Mouse (Mus musculus) stomach, postnatal 0 days (tissue): ENCODE measurements around the gene Doc2g. TPM values are rescaled to one million over a fixed set of nuclear protein-coding genes. Genes with fewer than 3 reads are reported as not detected.
A peak's percentile ranks its signal among the peaks of the same experiment; 100 is the strongest.

Experiments used
- ATAC-seq: fragments of 200-750 bp; cut with Nextera tagmentation; 2 replicates; pipeline ENCODE4 v1.8.0; 2017; ENCODE audit not compliant: low FRiP score, low TSS enrichment
- DNase-seq: peaks from one replicate; pipeline ENCODE4 v3.0.0-alpha.2; 2016; ENCODE audit warnings: low spot score
- H3K27ac ChIP-seq: fragments of 300-500 bp; sonication (generic); replicated peaks from 2 replicates; pipeline ENCODE4 v1.5.1; 2014; ENCODE audit warnings: mild to moderate bottlenecking, control low read depth
- H3K27me3 ChIP-seq: fragments of 300-500 bp; sonication (generic); 2 replicates; pipeline ENCODE4 v1.6.1; 2014; ENCODE audit warnings: low read length; ENCODE audit not compliant: control insufficient read depth, insufficient read depth
- H3K36me3 ChIP-seq: fragments of 300-500 bp; sonication (generic); 2 replicates; pipeline ENCODE4 v1.6.1; 2014; ENCODE audit warnings: low read length, mixed read lengths; ENCODE audit not compliant: control insufficient read depth, insufficient read depth
- H3K4me1 ChIP-seq: fragments of 300-500 bp; sonication (generic); replicated peaks from 2 replicates; pipeline ENCODE4 v1.6.1; 2014; ENCODE audit warnings: antibody characterized with exemption; ENCODE audit not compliant: control insufficient read depth, insufficient read depth
- H3K4me2 ChIP-seq: fragments of 300-500 bp; sonication (generic); replicated peaks from 2 replicates; pipeline ENCODE4 v1.6.1; 2014; ENCODE audit warnings: low read depth, mild to moderate bottlenecking, control low read depth, moderate library complexity
- H3K4me3 ChIP-seq: fragments of 300-500 bp; sonication (generic); 2 replicates; pipeline ENCODE4 v1.5.1; 2014; ENCODE audit warnings: low read depth, low read length, control low read depth
- H3K9ac ChIP-seq: fragments of 300-500 bp; sonication (generic); 2 replicates; pipeline ENCODE4 v1.6.1; 2014; ENCODE audit warnings: mild to moderate bottlenecking, low read length, control low read depth, mixed read lengths
- H3K9me3 ChIP-seq: fragments of 300-500 bp; sonication (generic); 2 replicates; pipeline ENCODE4 v1.6.1; 2016; ENCODE audit warnings: low read length; ENCODE audit not compliant: control insufficient read depth
- CTCF ChIP-seq: IDR thresholded peaks from 2 replicates; pipeline ENCODE4 v1.5.1; 2016; ENCODE audit warnings: antibody characterized with exemption, low read depth, mild to moderate bottlenecking, moderate library complexity
- EP300 ChIP-seq: optimal IDR thresholded peaks from 2 replicates; pipeline ENCODE3; 2016; ENCODE audit warnings: antibody characterized with exemption
- WGBS: fragments of 180-500 bp; shearing (Covaris S2); extraction: QIAGEN DNeasy Blood & Tissue Kit; methylation state at CpG from one replicate; pipeline ENCODE4 v1.1.7; 2014; 5-methylcytosine and 5-hydroxymethylcytosine counted together
- polyA plus RNA-seq: library from polyadenylated mRNA; unstranded; fragments of >200 nt; fragmentation: Nextera tagmentation; extraction: Ambion mirVana; gene quantifications from 2 replicates; pipeline ENCODE4 v1.2.1, GENCODE M21; 2015

Doc2g gene
- polyA plus RNA-seq, 1 experiment from 2014 or later, result 1.2 TPM

DNA sequence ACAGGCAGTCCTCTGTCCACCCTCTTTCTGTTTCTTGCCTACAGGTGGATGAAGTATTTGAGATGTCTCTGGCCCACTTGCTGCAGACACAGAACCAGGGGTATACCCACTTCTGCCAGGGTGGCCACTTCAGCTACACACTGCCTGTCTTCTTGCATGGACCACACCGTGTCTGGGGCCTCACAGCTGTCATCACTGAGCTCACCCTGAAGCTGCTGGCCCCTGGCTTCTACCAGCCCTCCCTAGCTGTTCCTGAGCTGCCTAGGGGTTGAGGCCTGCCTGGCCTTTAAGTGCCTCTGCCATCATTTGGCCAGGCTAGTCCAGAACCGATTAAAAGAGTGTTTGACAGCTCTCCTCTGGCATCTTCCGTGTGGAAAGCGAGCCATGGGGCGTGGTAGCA lies 1.4 kb upstream of the Doc2g start:
- WGBS, result 81% methylated on average over 5 of the region's 5 CpGs
- Histone ChIP-seq H3K9ac (no peak overlapping the region), H3K4me2 (peak overlapping the region; percentile 94; the same call in 1 of the 2 replicates), H3K36me3 (peaks cover 6% of the 10 kb centered on the region; the same call in 1 of the 2 replicates), H3K4me3 (no peak overlapping the region), H3K27ac (no peak overlapping the region), H3K4me1 (peaks cover 3% of the 10 kb centered on the region; the same call in 1 of the 2 replicates), H3K9me3 (no peaks in the 10 kb centered on the region), H3K27me3 (no peaks in the 10 kb centered on the region)
- TF ChIP-seq EP300 (no peak), CTCF (no peak)
- ATAC-seq (no peak), DNase-seq (no peak)

GRCm38 (mm10) chr19:4003641-4004040 lies 528 bp downstream of the Doc2g start:
- 78% methylated on average over 12 of the region's 12 CpGs for WGBS
- Histone ChIP-seq H3K27me3 (no peaks in the 10 kb centered on the region), H3K4me2 (no peak overlapping the region), H3K9me3 (no peaks in the 10 kb centered on the region), H3K36me3 (peaks cover 9% of the 10 kb centered on the region; the same call in 1 of the 2 replicates), H3K4me3 (no peak overlapping the region), H3K4me1 (peaks cover 3% of the 10 kb centered on the region; the same call in 1 of the 2 replicates), H3K9ac (no peak overlapping the region), H3K27ac (no peak overlapping the region)
- DNase-seq (no peak), ATAC-seq (no peak)
- TF ChIP-seq CTCF (no peak), EP300 (no peak)

DNA sequence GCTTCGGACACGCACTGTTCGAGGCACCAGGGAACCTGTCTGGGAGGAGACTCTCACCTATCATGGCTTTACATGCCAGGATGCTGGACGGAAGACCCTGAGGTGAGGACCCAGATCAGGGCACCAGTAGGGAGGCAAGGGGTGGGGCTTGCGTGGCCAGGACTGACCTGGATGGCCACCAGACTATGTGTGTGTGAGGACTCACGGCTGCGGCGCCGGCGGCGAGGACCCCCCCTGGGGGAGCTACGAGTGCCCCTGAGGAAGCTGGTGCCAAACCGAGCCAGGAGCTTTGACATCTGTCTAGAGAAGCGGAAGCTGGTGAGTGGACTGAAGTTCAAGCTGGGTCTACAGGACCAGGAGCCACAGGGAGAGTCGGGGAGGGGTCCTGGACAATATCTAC lies 1.2 kb downstream of the Doc2g start:
- 84% methylated on average over 15 of the region's 15 CpGs for WGBS

GRCm38 (mm10) chr19:4005091-4005490 lies 2.0 kb downstream of the Doc2g start:
- Histone ChIP-seq H3K27ac (no peak overlapping the region), H3K4me2 (no peak overlapping the region), H3K9me3 (no peaks in the 10 kb centered on the region), H3K36me3 (peaks cover 9% of the 10 kb centered on the region; the same call in 1 of the 2 replicates), H3K9ac (no peak overlapping the region), H3K4me3 (no peak overlapping the region), H3K4me1 (peaks cover 3% of the 10 kb centered on the region; the same call in 1 of the 2 replicates), H3K27me3 (no peaks in the 10 kb centered on the region)
- TF ChIP-seq EP300, result no peak
- no peak for TF ChIP-seq CTCF
- DNase-seq, result no peak
- WGBS, result 80% methylated on average over 9 of the region's 9 CpGs
- no peak for ATAC-seq

More for the DNA sequence above, 1.2 kb downstream of the Doc2g start:
- peaks cover 9% of the 10 kb centered on the region; the same call in 1 of the 2 replicates for H3K36me3 ChIP-seq
- H3K9me3 ChIP-seq, result no peaks in the 10 kb centered on the region
- no peak overlapping the region for H3K27ac ChIP-seq
- no peak overlapping the region for H3K9ac ChIP-seq
- TF ChIP-seq EP300 (no peak), CTCF (no peak)
- H3K4me3 ChIP-seq, result no peak overlapping the region
- ATAC-seq, result no peak
- H3K4me2 ChIP-seq, result no peak overlapping the region
- no peaks in the 10 kb centered on the region for H3K27me3 ChIP-seq
- H3K4me1 ChIP-seq, result peaks cover 3% of the 10 kb centered on the region; the same call in 1 of the 2 replicates
- no peak for DNase-seq

- no peak for DNase-seq
- TF ChIP-seq CTCF, result no peak
- no peak for TF ChIP-seq EP300
Observed at GRCm38 (mm10) chr19:4005971-4006370, 2.9 kb downstream of the Doc2g start.

DNA sequence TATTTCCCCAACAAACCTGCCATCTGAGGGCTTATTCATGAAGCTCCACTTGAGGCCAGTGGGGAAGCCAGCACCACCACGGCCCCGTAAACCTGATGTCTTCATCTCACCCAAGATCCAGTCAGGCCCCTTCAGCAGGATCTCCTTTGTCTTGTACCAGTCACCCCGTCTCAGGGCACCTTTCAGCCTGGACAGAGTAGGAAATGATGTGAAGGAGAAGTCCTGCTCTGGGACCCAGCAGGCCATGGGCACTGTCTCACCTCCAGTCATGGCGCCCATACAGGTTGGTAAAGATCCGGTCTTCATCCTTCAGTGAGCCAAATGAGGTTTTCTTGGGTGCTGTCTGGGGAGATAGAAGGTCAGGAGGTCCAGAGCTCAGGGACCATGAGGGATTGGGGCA lies 8.0 kb downstream of the Doc2g start:
- H3K4me1 ChIP-seq, result no peaks in the 10 kb centered on the region; the same call in 1 of the 2 replicates
- H3K36me3 ChIP-seq, result peaks cover 6% of the 10 kb centered on the region; the same call in 1 of the 2 replicates
- no peaks in the 10 kb centered on the region for H3K27me3 ChIP-seq
- no peak for TF ChIP-seq CTCF
- no peak for TF ChIP-seq EP300
- no peak overlapping the region for H3K4me2 ChIP-seq
- no peak overlapping the region for H3K4me3 ChIP-seq
- no peak for ATAC-seq
- no peak overlapping the region for H3K9ac ChIP-seq
- no peak overlapping the region for H3K27ac ChIP-seq
- 94% methylated on average over 5 of the region's 5 CpGs for WGBS
- no peaks in the 10 kb centered on the region for H3K9me3 ChIP-seq
- no peak for DNase-seq

More at GRCm38 (mm10) chr19:4005971-4006370, 2.9 kb downstream of the Doc2g start:
- H3K9me3 ChIP-seq, result no peaks in the 10 kb centered on the region
- no peak overlapping the region for H3K4me3 ChIP-seq
- H3K36me3 ChIP-seq, result peaks cover 9% of the 10 kb centered on the region; the same call in 1 of the 2 replicates
- no peak overlapping the region for H3K9ac ChIP-seq
- H3K4me2 ChIP-seq, result no peak overlapping the region
- WGBS, result 94% methylated on average over 8 of the region's 8 CpGs
- H3K27ac ChIP-seq, result no peak overlapping the region
- H3K27me3 ChIP-seq, result no peaks in the 10 kb centered on the region
- ATAC-seq, result no peak
- peaks cover 3% of the 10 kb centered on the region; the same call in 1 of the 2 replicates for H3K4me1 ChIP-seq
